Mouse (Mus musculus) 3T3-L1 (cell line): ENCODE measurements at regions not wholly inside any gene's neighbourhood (a gene's known extent, or its start where the extent isn't known, plus 50 kb on each side); places are given as distances from the start of the nearest gene placed in this dataset.

ENCODE experiments used
- DNase-seq: peaks from one replicate; pipeline ENCODE4 v3.0.0-alpha.2; 2015; ENCODE audit warnings: low read depth, low spot score

DNA sequence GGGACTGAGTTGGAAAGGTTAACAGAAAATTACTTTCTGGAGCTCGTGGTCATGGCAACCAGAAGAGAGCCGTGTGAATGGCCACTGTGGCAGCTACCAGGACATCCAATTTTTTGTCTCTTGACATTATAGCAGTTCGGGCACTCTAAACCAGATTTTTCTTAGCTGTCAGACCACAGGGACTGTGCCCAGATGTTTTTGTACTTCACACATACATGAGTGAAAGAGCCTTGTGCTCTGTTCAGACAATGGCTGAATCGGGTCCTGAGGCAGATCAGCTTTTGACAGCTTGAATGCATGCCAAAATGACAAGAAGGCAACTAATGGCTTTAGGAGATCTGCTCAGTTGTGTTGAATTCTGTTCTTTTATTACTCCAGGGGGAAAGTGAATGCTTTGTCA lies 505.2 kb upstream of the Pdzrn3 start:
- DNase-seq, result no peak

DNA sequence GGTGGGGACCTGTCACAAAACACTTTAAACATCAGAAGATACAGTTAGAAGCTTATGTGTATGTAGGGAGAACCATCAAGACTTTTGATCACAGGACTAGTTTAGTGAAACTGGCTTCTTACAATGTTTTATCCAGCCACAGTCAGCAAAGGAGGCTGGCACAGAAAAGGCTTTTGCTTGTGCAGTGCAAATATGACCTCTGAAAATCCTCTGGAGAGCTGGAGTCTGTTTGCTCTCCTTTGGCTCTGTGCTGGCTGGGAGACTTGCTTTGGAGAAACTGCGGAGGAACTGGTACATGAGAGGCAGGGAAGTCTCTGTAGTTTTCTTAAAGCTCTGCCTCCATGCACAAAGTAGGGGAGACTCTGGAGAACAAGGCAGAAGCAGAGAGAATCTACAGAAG lies 497.2 kb upstream of the Pdzrn3 start:
- DNase-seq, result no peak

DNA sequence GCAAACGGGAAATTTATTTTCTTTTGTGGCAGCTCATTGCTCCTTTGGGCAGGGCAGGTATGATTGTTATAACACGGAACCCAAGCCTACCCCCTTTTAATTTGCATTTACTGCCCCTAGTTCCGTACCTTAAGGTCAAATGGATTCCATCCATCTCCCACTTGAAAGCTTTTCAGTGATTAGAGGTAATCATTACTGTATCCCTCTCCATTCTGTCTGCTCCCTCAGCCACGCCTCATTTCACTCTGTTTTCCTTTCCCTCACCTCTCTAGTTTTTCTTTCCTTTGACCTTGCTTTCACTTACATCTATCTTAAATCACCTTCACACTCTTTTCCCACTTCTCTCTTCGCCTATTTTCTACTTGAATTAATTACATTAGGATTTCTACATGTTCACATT lies 481.2 kb upstream of the Pdzrn3 start:
- no peak for DNase-seq

DNA sequence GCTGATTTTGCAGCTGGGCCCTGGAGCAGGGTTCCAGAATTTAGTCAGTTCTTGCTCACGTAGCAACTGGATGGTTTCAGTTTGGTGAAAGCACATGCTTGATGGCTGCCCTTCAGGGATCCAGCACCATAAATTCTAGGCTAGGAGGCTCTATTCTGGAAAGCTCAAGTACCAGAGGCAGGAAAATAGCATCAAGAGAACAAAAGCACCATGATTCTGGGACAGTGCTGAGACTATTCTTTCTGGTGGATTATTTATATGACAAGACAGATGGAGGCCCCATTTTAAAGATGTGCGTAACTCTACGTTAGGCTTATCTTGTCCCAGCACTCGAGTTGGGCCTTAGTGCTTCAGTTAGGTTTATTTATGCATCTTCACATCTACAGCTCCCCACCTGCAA lies 463.0 kb upstream of the Pdzrn3 start:
- DNase-seq, result no peak

DNA sequence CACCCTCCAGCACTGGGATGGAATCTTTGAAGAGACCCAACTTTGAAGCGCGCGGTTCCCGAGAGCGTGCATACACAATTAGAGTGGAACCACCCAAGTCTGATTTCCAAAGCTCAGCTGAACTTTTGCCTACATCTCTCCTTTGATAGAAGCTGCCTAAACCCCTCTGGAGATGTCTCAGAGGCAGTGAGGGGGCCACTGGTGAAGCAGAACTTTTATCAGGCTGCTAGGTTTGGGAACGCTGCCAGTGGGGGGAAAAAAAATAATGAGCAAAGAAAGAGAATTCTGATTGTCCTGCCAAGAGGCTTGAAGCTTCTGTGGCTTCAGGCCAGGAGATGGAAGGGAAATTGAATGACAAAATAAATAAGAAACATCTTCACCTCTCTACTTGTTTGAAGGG lies 459.9 kb upstream of the Pdzrn3 start:
- no peak for DNase-seq

DNA sequence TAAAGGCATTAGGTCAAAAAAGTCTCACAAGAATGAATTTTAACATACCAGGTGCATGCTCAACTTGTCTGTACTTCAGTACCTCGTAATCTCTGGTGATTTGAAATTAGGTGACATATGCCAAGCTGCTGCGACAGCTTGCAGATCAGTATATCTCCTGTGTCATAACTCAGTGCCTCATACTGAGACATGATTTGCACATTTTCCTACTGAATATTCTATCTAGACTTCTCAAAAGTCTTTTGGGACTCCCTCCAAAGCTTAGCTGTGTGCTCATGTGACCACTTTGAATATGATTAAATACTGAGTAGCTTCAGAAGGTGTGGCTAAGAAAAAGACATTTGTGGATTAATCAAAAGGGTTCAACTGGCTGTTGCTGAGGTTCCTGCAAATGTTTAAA lies 416.3 kb upstream of the Pdzrn3 start:
- DNase-seq, result no peak

DNA sequence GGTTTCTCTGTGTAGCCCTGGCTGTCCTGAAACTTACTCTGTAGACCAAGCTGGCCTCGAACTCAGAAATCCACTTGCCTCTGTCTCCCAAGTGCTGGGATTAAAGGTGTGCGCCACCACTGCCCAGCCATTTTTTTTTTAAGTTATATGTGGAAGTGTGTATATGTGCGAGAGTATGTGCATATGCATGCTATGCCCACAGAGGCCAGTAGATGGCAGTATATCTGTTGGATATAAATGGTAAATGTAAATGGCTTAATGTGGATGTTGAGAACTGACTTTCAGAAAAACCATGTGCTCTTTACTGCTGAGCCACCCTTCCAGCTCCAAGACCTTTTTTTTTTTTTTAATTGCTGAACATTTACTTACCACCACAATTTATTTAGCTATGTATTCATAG lies 400.2 kb upstream of the Pdzrn3 start:
- DNase-seq, result peak; percentile 43

DNA sequence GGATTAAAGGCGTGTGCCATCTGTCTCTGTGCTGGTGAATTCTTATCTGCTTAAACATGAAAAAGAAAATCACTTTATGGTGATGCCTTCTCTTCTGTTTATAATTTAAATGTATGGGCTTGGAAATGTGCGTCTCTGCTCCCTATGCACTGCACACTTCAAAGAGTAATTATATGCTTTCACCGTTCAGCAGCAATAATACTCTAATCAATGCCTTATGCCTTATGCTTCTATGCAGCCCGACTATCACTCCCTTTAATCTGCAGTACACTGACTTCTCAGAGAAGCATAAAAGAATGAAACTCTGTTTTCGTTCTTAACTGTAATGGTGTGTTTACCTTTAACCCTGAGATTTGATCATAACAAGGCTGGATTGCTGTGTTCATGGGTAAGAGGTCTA lies 395.5 kb upstream of the Pdzrn3 start:
- no peak for DNase-seq

DNA sequence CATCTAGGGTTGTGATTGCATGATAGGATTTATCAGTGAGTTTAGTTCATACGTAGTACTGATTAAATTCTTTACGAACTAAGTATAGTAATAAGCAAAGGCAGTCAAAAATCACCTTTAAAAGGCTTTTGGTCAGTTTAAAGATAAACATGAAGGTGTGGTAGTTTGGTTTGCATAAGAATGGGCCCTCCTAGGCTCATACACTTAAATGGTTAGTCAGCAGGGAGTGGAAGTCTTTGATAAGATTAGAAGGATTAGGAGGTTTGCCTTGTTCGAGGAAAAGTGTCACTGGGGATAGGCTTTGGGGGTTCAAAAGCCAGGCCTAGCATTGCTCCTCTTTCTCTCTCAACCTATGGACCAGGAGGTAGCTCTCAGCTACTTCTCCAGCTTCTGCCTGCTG lies 357.4 kb upstream of the Pdzrn3 start:
- no peak for DNase-seq

DNA sequence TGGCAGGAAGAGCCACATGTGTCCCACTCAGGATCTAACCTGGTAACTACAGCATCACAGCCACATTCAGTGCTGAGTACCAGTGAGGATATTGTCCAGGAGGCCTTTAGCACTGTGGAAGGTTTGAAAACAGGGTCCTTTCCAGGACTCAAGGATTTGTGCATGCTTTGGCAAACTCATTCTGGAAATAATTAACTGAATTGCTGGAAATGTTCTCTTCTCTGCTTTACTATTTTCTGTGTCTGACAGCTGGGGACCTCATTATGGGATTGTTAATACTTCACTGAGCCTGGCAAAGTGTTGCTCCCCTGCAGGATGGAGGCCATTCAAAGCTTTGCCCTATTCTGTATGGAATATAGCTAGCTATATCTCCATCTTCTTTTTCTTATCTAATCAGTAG lies 342.8 kb upstream of the Pdzrn3 start:
- no peak for DNase-seq

DNA sequence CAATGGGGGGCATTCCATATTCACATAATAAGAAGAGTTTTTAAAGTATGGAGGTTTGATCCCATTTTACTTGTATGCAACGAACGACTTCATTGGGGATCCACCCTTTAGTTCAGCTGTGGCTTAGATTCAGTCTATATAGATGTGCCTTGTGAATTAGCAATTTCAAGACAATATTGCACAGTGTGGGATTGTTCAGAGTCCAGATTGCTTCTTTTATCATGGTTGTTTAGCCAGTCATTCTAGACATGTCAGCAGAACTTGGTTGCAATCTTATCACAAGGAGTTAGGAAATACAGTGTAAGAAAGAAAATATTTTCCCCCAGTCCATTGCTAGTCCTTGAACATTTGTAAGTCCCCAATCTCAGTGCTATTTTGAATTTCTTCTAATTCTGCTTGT lies 312.0 kb upstream of the Pdzrn3 start:
- no peak for DNase-seq

DNA sequence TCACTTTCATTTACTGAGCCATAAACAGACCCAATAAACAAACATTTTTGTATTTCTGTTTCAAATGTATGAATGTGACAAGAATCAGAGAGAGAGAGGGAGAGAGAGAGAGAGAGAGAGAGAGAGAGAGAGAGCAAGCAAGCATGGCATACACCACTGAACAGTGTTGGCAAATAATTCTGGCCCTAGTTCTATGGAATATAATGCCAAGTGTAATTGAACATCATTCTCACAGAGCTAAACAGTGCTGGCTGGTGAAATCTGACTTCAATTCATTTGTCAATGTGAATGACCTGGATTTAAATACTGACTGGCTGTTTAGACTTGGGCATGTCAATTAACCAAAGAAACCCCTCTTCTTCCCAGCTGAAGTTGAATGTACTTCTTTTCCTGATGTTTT lies 308.9 kb upstream of the Pdzrn3 start:
- DNase-seq, result no peak

DNA sequence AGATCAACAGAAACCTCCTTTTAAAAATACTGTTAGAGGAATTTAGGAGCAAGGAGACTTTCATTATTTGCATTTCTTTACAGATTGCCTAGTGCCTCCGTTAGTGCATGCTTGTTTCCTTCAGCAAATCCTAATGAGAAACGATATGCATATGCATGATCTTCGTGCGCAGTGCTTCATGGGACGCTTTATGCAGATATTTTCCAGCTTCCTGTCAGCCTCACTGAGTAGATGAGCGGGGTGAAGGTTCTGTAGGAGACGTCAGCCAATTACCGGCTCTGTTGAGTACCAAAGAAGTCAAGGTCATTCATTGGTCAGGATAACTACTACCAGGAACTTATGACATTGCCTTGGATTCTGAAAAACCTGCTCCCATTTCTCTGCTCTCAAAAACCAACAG lies 308.0 kb upstream of the Pdzrn3 start:
- no peak for DNase-seq

DNA sequence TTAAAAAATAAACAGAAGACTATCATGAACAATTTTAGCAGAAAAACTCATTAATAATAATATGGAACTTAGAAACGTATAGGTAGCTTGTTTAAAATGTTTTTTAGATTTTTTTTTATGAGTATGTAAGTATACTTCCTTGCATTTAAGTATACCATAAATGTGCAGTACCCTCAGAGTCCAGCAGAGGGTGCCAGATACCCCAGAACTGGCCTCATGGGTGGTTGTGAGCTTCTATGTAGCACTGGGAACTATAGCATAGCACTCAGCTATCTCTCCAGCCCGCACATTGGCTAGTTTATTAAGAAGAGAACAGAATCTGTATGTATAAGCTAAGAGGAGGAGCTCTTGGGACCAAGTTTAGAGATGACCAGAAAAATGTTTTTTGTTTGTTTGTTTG lies 306.7 kb upstream of the Pdzrn3 start:
- DNase-seq, result peak; percentile 39

DNA sequence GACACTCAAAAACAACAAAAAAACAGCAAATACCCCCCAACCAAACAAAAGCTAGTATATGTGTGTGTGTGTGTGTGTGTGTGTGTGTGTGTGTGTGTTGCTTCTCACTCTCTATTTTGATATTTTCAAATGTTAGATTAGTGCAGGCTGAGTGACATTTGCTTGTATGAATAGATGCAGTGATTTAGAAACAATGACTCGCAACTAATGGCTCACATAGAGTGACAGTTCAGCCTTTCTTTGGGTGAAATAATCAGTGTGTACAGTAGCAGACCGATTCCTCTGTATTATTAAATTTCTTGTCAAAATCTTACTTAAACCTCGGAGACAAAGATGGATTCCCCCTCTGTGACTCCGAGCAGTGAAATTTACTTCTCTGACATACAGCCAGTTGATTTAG lies 297.1 kb upstream of the Pdzrn3 start:
- DNase-seq, result no peak

DNA sequence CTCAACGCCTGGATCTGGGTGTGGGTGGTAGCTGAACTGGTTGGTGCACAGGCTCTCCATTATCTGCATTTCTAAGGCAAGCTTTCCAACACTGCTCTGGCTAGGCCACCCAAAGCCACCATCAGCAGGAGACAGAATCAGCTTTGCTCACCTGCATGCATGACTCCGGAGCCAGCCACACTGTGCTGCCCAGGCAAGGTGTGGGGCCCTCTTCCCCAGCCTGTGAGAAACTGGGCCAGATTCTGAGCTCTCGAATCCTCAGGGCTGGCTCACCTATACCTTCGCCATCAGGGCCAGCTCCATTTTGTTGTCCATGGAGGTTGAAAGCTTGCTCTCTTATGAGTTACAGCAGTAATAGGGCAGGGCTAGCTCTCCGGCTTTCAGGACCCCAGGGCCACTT lies 293.1 kb upstream of the Pdzrn3 start:
- DNase-seq, result no peak

DNA sequence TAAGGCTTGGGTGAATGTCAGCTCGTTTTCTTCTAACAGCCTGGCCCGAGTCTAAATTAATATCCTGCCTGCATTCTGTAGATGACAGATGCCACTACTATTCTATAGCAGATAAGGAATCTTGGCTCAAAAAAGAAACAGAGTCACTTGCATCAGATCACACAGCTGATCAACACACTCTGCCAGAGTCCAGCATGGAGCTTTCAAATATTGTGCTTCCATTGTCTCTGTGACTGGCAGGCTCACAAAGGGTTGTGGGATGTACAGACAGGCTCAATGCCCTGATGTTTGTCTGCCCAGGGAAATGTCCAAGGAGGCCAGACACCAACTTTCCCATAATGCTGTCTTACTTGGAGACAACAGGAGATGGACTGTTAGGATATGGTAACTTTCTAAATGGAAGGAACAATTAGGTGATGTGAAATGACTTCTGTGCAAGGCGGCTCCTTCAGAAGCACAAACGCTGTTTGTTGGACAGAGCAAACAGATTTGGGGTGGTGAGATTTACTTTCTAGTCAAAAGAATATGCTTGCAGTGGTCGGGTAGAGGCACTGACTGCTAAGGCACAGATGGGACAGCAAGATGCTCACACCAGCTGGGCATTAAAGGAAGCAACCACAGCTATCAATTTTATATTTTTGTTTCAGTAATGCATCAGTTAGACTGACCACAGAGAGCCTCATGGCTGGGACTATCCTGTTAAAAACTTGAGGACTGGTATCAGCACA lies 291.6 kb upstream of the Pdzrn3 start:
- no peak for DNase-seq

DNA sequence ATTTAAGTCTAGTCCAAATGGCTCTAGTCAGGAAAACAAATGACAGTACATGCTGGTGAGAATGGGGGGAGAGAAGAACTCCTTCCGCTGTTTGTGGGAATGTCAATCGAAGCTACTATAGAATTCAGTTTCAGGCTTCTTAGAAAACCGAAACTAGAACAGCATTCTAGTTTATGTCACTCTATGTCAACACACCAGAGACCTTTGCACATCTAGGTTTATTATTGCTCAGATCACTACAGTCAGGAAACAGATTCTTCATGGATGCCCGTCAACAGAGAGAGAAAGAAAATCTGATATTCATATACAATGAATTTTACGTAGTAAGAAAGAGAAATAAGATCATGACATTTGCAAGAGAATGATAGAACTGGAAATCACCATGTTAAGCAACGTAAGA lies 276.7 kb upstream of the Pdzrn3 start:
- no peak for DNase-seq

DNA sequence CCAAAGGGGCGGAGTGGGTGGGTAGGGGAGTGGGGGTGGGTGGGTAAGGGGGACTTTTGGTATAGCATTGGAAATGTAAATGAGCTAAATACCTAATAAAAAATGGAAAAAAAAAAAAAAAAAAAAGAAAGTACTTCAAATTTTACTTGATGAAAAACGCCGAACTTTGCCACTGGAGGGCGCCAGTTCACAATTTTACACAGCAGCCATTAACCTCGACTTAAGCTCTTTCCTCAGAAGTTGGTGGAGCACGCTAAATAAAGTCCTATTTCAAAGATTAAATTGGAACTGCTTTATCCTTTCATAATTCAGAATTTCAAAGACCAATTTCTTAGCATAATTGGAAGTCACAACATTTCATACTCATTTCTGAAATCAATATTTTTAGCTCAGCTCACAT lies 272.7 kb upstream of the Pdzrn3 start:
- DNase-seq, result peak; percentile 78

DNA sequence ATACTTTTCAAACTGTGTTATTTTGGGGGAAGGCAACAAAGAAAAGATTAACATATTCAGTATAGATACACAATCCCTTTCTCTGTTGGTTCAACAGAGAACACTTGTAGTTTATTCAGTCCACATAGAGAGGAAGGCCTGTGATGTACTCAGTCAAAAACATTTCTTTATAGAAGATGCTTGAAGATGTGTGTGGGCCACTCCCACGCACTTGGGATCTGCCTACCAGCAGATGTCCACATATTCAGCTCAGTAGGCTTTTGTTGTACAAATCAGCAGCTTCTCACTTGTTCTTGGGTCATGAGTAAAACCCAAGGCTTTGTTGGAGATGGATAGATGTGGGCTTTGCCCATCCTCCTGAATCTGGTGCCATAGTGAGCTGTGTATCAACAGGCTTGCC lies 239.6 kb upstream of the Pdzrn3 start:
- no peak for DNase-seq

DNA sequence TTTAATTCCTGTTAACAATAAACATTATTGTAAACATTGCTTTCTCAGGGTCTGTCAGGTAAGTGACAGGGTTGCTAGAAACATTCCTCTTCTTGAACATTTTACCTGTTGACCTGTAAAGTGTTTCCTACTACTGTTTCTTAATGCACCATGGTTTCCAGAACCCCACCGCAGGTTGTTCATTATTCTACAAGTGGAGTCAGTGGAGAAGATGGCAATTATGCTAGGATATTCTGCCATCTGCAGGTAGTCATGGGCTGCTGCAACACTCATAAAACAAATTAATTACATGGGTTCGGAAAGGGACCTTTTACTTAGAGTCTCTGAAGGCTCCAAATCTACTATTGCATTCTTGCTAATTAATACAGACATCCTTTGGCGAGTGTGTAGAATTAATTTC lies 239.1 kb upstream of the Pdzrn3 start:
- peak; percentile 55 for DNase-seq

DNA sequence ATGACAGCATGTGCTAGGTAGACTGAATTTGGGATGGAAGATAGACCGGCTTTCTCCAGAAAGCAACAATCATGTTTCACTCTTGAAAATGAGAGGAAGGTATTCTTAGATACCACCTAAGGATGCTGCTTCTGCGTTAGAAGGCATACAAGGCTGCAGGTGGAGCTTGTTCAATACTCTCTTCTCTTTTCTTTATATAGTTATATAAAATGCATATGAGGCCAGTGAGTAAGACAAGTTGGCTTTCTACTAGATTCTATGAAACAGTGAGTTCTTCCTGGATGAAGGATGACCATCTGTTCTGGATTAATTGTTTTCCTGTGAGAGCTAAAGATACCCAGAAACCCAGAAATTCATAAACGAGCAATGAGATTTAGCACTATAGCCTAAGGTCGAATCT lies 231.3 kb upstream of the Pdzrn3 start:
- DNase-seq, result no peak

DNA sequence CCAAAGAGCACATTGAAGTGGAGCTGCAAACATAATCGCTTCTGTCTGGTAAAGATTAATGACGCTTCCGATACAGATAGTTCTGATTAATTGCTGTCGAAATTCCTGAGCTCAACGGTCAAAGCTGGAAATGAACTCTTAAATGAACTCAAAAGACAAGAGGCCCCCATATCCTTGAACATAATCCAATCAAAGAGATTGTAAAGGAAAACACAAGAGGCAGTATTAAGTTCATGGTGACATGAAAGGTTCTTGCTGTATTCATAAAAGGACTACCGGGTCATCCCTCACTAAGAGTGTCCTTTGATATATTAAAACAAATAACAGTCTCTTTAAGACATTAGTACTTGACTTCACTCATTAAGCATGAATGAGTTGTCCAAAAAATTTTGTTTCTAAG lies 225.4 kb upstream of the Pdzrn3 start:
- no peak for DNase-seq

DNA sequence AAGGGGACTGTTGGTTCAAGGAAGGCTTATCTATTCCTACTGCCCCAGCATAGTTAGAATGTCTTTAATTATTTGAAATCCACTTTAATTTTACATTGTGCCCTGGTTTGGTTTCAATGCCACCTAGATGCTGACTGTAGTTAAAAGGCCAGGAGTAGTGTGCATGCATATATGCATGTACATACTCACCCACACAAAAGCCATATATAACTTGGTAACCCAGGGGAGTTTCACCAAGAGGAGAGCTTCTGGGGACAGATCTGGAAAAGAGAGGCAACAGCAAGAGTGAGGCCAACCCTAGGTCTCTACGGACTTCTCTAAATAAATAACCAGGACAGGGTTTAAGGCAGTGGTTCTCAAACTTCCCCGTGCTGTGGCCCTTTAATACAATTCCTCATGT lies 219.3 kb upstream of the Pdzrn3 start:
- no peak for DNase-seq
